Mouse (Mus musculus) stomach, postnatal 0 days (tissue): ENCODE measurements at regions not wholly inside any gene's neighbourhood (a gene's known extent, or its start where the extent isn't known, plus 50 kb on each side); places are given as distances from the start of the nearest gene placed in this dataset.

Experiments used
- CTCF ChIP-seq: IDR thresholded peaks from 2 replicates; pipeline ENCODE4 v1.5.1; 2016; ENCODE audit warnings: antibody characterized with exemption, low read depth, mild to moderate bottlenecking, moderate library complexity
- EP300 ChIP-seq: optimal IDR thresholded peaks from 2 replicates; pipeline ENCODE3; 2016; ENCODE audit warnings: antibody characterized with exemption

DNA sequence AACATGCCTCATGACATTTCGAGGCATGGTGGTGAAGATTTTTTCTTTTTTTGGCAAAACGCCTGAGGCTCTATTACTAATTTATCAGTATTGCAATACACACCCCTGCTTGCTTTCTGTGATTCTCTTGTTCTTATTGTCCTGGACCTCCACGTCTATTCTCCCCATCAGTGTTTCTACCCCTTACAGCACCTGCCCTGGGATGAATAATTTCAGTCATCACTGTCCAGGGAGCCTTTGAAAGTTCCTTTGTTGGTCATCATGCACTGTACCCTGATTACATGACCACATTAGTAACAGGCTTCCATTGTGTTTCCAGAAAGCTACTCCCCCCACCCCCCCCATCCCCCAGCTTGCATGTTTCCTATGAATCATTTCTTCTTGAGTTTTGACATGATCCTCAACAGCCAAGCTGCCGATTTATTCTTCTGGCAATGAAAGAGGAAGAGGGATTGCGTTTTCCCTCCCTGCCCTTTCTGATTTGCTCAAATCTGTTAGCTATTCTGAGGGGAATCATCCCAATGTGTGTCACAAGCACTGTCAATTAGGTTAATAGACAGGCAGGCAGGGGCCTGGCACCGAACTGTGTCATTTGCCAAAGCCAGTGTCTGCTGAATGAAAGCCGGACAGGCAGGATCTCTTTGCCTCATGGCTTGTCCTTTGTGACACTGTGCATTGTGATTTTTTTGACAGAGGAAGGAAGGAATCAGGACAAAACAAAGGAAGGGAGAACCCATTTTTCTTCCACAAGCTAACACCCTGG lies 493.4 kb upstream of the Nr5a2 start:
- TF ChIP-seq CTCF, result no peak
- no peak for TF ChIP-seq EP300
